Mouse (Mus musculus) left cerebral cortex, postnatal 25 days (tissue): ENCODE data around the gene Gm1673. TPM values are rescaled to one million over a fixed set of nuclear protein-coding genes. Genes with fewer than 3 reads are reported as not detected.
A peak's percentile ranks its signal among the peaks of the same experiment; 100 is the strongest.

Experiments used
- DNase-seq, 2 experiments: peaks; one replicate each; pipeline ENCODE4 v3.0.0; 2022; ENCODE audit warnings: low spot score in 2 of 2, mixed read lengths in 1 of 2
- intact Hi-C: fragments of 180-260 bp; cut with DNase I; formaldehyde crosslinking; loops from one replicate; pipeline ENCODE4 v1.15.1; 2025
- total RNA-seq, 2 experiments: library from RNA; stranded (reverse); gene quantifications; 2 replicates each; pipeline ENCODE4 v1.2.3; 2021

Gm1673 gene
- total RNA-seq, 2 experiments from 2014 or later = 83.0 to 93.1 TPM

GRCm38 (mm10) chr5:33995843-33996693, 12.8 kb downstream of the Gm1673 start, which contains the start of gene Nat8l:
Gene Nat8l, plus strand, starts transcription at chr5:33995984.
- peak; percentile 90 to 93 for DNase-seq
- intact Hi-C loops = loop anchor here (2.0 to 5.0 kb wide), 2 partner anchors 191 to 281 kb away; partner anchors contain the start of gene Mxd4

- no peak for DNase-seq
- intact Hi-C loops = loop anchor here (2.0 to 5.0 kb wide), 2 partner anchors 190 to 281 kb away; partner anchors contain the start of gene Mxd4
Measured at GRCm38 (mm10) chr5:33996694-33997045, 13.4 kb downstream of the Gm1673 start.

DNA sequence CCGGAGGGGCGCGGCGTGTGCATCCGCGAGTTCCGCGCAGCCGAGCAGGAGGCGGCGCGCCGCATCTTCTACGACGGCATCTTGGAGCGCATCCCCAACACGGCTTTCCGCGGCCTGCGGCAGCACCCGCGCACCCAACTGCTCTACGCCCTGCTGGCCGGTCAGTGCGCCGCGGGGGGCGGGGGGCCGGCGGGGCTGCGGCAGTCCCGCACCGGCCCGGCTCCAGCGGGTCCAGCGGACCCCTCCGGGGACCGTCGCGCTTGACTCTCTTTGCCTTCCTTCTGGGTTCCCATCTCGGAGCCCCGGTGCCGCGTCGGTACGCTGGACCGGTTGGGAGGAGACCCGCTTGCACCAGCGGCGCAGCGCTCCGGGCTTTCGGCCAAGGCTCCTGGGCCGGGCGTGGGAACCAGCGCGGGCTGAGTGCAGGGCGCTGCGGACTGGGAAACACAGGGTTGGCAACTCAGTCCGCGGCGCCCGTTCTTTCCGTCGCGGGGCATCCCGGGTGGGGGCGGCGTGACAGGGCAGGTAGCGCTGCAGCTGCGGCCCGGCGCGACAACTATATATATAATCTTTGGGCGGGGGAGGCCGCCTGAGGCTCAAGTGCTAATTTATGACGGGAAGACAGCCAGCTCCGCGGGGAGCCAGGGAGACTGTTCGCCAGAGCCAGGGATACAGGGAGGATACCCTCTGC, 14.0 kb downstream of the Gm1673 start:
- intact Hi-C loops = loop anchor here (2.0 to 5.0 kb wide), 2 partner anchors 190 to 280 kb away; partner anchors contain the start of gene Mxd4
- peak; percentile 77 to 92 for DNase-seq

- no peak for DNase-seq
- intact Hi-C loops = loop anchor here (2.0 to 5.0 kb wide), 2 partner anchors 189 to 279 kb away; partner anchors contain the start of gene Mxd4
Measured at GRCm38 (mm10) chr5:33997829-33998504, 14.7 kb downstream of the Gm1673 start.

GRCm38 (mm10) chr5:33998505-33998877, 15.3 kb downstream of the Gm1673 start:
- intact Hi-C loops = loop anchor here (5.0 kb wide), 1 partner anchor 279 kb away; no protein-coding TSS in a partner anchor
- no peak for DNase-seq

GRCm38 (mm10) chr5:33999466-34000090, 16.3 kb downstream of the Gm1673 start:
- DNase-seq = no peak
- intact Hi-C loops = loop anchor here (5.0 kb wide), 1 partner anchor 278 kb away; no protein-coding TSS in a partner anchor

DNA sequence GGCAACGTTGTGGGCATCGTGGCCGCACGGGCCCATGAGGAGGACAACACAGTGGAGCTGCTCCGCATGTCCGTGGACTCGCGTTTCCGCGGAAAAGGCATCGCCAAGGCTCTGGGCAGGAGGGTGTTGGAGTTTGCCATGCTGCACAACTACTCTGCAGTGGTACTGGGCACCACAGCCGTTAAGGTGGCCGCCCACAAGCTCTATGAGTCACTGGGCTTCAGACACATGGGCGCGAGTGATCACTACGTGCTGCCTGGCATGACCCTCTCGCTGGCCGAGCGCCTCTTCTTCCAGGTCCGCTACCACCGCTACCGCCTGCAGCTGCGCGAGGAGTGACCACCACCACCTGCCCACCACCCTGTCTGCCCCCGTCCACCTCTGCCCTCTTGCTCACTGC, 17.6 kb downstream of the Gm1673 start:
- intact Hi-C loops = no loop called here
- DNase-seq = peak in 1 of 2 experiments; percentile 67

DNA sequence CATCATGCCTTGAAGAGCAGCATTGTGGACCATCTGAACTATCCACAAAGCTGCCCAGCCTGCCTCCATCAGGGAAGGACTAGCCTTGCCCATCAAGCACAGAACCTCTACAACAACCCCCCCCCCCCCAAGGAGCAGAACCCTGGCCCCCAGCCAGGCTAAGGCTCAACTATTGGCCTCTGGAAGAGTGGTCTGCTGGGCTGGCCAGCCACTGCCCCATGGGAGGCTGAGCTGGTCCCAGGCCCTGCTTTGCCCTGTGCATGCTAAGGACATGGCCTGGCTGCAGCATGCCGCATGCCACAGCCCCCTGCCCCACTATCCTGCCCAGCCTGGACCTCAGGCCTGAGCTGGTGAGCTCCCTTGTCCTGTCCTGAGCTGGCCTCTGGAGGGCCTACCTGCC, 18.2 kb downstream of the Gm1673 start:
- no peak for DNase-seq
- intact Hi-C loops = no loop called here

GRCm38 (mm10) chr5:34002636-34003035, 19.4 kb downstream of the Gm1673 start:
- no peak for DNase-seq
- intact Hi-C loops = no loop called here

DNA sequence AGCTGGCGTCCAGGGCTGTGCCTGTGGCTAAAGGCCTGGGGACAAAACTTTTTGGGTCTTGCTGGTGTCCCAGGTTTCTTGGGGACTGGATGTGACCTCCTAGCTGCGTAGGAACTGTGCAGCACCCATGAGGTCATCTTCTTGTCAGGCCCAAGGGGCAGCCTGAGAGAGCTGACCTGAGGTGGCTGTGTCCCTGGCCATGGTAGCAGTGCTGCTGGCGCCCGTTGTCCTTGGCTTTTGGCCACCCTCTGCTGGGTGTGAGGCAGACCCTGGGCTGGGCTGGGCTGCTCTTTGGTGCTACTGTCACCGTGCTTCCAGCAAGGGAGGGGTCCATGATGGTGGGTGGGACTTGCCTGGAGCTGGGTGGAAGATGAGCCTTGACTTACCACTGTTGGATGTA, 21.4 kb downstream of the Gm1673 start:
- intact Hi-C loops = no loop called here
- no peak for DNase-seq

GRCm38 (mm10) chr5:34006832-34007231, 23.6 kb downstream of the Gm1673 start:
- DNase-seq = no peak
- intact Hi-C loops = no loop called here

DNA sequence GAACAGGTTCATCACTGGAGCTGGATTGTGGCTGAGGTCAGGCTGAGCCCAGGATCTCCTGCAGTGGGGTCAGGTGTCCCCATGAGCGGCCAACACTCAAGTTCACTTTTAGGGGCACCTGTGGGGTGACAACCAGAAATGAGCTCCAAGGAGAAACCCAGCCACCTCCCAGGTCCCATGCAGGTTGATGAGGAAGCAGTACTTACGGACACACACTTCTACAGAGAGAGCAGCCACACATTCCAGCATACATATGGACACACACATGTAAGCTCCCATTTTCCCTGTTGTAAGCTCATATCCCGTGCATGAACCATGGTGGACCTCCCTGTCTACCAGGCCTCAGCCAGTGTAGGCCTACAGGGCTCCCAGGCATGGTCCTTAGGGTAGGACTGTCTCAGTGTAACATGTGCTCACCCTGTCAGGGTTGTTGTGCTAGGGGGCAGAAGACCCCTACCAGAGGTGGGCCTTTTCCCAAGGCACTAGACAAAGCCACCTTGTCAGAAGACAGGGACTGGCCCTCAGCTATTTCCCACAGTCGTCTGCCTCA, 24.2 kb downstream of the Gm1673 start:
- intact Hi-C loops = no loop called here
- DNase-seq = no peak

- DNase-seq = no peak
- intact Hi-C loops = no loop called here
Measured at GRCm38 (mm10) chr5:34014652-34015051, 31.4 kb downstream of the Gm1673 start.

- DNase-seq = no peak
- intact Hi-C loops = no loop called here
Measured at GRCm38 (mm10) chr5:34018968-34019367, 35.7 kb downstream of the Gm1673 start.

DNA sequence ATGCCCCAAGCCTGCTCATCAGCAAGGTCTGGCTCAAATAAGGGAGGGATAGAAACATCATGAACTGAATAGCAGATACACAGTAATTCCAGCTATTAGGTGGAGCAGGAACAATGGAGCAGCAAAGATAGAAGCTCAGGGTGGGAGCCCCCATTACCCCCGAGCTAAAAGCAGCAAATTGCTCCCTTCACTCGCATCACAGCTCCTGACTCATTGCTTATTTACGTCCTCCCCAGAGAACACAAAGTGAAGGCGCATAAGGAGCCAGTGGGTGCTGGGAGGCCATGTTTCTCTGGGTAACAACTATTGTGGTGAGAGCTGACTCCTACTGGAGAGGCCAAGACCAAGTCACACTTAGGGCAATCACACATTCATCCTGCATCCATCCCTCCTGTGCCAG, 46.9 kb downstream of the Gm1673 start:
- intact Hi-C loops = no loop called here
- DNase-seq = no peak

GRCm38 (mm10) chr5:34031022-34031421, 47.8 kb downstream of the Gm1673 start:
- no peak for DNase-seq
- intact Hi-C loops = no loop called here

DNA sequence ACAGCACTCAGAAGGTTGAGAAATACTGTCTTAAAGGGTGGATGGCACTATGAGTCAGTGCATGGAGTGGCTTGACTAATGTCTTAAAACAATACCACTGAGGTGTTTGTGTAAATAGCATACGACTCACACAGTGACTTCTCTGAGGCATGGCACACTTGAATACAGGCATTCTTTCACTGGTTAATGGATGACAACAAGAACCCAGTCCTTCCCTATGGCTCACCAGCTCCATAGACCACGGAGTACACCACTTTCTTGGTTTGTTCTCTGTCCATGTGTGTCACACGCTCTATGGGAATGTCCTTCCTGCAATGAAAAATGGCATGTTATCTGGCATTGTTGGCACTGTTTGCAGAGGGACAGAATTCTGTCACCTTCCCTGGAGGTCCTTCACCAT, 49.3 kb downstream of the Gm1673 start:
- intact Hi-C loops = no loop called here
- DNase-seq = no peak
